Mouse (Mus musculus): ENCODE data around the gene Tlr9. TPM values are rescaled to one million over a fixed set of nuclear protein-coding genes. Genes with fewer than 3 reads are reported as not detected.
A peak's percentile ranks its signal among the peaks of the same experiment; 100 is the strongest.

The Tlr9 gene
- polyA plus RNA-seq, 1 experiment from 2014 or later = not detected

DNA sequence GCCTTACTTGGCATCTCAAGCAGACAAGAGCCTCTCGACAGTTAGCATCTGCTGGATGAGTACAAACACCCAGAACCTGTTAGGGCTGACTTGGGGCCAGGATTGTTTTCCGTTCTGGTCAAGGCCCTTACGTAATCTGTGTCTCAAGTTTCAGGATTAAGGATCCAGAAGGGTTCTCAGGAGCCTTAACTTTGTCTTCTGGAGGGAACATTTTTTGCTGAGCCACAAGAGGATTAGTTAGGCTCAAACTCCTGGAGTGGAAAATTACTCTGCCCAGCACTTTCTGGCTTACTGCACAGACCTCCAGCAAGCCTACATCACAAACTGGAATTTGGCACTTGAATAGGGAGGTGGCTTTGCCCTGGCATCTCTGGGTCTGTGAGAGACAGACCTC lies 14.4 kb downstream of the Tlr9 start:
- Histone ChIP-seq H3K9ac (no peak overlapping the region), H3K4me2 (no peak overlapping the region), H3K27ac (no peak overlapping the region), H3K27me3 (no peaks in the 10 kb centered on the region), H3K9me3 (no peaks in the 10 kb centered on the region), H3K4me1 (no peaks in the 10 kb centered on the region), H3K4me3 (no peak overlapping the region), H3K36me3 (peaks cover 96% of the 10 kb centered on the region)
- 56% methylated on average over 3 of the region's 3 CpGs for WGBS
- ATAC-seq (ENCODE audit: borderline replicate concordance, extremely low read depth, low FRiP score, low TSS enrichment) = no peak

DNA sequence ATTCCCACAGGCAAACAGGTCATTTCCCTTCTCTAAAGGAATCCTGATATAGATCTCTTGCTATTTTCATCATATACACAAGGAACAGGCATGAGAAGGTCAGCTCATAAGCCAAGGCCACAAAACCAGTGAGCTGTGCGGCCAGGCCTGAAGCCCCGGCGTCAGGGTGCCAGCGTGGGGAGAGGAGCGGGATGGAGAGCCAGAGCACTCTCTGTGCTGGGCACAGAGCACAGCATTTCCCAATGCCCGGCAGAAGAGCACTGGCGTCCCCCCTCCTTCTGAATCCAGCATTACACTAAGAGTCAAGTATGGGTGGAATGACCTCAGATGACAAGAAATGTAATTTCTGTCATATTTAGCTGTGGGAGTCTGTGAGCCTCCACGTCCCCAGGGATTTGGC lies 15.0 kb downstream of the Tlr9 start:
- no peak for ATAC-seq (ENCODE audit: borderline replicate concordance, extremely low read depth, low FRiP score, low TSS enrichment)
- no peaks in the 10 kb centered on the region for H3K4me1 ChIP-seq
- H3K9ac ChIP-seq = no peak overlapping the region
- H3K4me3 ChIP-seq = no peak overlapping the region
- 79% methylated on average over 8 of the region's 8 CpGs for WGBS
- no peak overlapping the region for H3K4me2 ChIP-seq
- H3K36me3 ChIP-seq = peaks cover 98% of the 10 kb centered on the region
- H3K27ac ChIP-seq = no peak overlapping the region
- H3K27me3 ChIP-seq = no peaks in the 10 kb centered on the region
- H3K9me3 ChIP-seq = no peaks in the 10 kb centered on the region

DNA sequence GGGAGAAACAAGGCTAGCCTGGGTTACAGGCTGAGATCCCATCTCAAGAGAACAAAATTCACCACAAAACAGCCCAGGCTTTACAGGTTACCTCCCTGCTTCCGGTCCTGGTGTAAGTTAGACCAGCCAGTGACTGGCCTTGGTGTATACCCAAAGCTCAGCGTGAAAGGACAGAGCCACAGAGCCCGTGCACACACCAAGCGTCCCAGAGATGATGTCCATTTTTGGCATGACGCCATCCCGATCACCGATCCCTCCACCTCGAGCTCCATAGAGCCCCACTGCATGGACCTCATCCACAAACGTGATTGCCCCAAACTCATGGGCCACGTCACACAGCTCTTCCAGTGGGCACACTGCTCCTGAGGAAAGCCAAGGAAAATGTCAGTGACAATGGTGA lies 15.5 kb downstream of the Tlr9 start:
- Histone ChIP-seq H3K4me3 (no peak overlapping the region), H3K36me3 (peaks cover 98% of the 10 kb centered on the region), H3K27me3 (no peaks in the 10 kb centered on the region), H3K4me2 (no peak overlapping the region), H3K4me1 (no peaks in the 10 kb centered on the region), H3K27ac (no peak overlapping the region), H3K9ac (no peak overlapping the region), H3K9me3 (no peaks in the 10 kb centered on the region)
- no peak for ATAC-seq (ENCODE audit: borderline replicate concordance, extremely low read depth, low FRiP score, low TSS enrichment)
- 92% methylated on average over 10 of the region's 10 CpGs for WGBS

DNA sequence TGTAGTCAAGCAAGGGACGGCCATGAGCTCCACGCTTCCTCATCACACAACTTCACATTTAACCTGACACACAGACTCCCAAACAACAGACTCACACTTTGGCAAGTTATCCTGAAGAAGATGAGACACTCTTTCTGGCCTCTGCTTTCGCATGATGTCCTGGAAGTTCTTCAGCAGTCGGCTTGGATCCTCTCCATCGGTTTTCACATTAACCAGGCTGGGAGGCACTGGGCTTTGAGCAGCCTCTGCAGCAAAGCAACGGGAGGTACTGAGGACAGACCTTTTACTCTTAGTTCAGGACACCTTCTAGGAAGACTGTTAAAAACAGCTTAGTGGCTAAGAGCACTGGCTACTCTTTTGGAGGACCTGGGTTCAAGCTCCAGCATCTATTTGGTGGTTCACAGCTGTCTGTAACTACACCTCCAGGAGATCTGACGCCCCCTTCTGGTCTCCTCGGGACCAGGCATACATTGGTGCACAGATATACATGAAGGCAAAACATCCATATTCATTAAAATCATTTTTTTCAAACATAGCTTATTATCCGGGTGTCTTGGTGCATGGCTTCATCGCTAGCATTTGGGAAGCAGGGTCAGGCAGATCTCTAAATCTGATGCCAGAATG lies 19.3 kb downstream of the Tlr9 start:
- H3K4me3 ChIP-seq = no peak overlapping the region
- no peak overlapping the region for H3K27ac ChIP-seq
- peaks cover 63% of the 10 kb centered on the region for H3K36me3 ChIP-seq
- no peak overlapping the region for H3K4me2 ChIP-seq
- H3K9me3 ChIP-seq = no peaks in the 10 kb centered on the region
- H3K27me3 ChIP-seq = no peaks in the 10 kb centered on the region
- no peak for ATAC-seq (ENCODE audit: borderline replicate concordance, extremely low read depth, low FRiP score, low TSS enrichment)
- no peak overlapping the region for H3K9ac ChIP-seq
- 84% methylated on average over 10 of the region's 10 CpGs for WGBS
- peaks cover 17% of the 10 kb centered on the region for H3K4me1 ChIP-seq

DNA sequence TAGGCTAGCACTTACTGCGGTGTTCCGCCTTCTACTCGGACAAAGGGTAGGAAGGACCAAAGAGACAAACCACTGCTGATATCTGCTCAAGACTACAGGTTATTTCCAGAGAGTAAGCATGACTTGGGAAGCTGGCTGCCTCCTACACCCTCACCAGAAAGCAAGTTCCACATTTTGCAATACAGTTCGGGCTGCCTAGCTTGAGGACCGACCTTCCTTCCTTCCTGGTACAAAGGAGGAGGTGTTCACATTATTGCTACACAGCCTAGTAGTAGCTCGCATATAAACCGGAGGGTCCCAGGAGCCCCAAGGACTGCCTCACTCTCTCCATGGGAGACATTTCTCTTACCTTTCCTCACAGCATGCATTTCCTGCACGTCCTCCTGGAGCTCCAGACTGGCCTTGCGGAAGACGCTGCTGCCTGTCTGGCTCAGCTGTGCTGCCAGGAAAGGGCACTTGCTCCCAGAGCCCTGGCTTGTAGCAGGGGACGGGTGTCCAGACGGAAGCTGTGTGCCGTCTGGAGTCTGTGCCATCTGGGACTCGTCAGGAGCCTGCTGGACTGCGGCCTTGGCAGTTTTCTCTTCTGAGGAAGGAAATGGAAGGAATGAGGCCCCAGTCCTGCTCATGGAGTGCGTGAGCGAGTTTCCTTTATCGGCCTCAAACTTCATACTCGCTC lies 20.6 kb downstream of the Tlr9 start:
- Histone ChIP-seq H3K27me3 (no peaks in the 10 kb centered on the region), H3K9ac (no peak overlapping the region), H3K36me3 (peaks cover 50% of the 10 kb centered on the region), H3K4me3 (no peak overlapping the region), H3K4me1 (peaks cover 24% of the 10 kb centered on the region), H3K27ac (peak overlapping the region; percentile 79), H3K4me2 (peak overlapping the region; percentile 4; the same call in 1 of the 2 replicates), H3K9me3 (no peaks in the 10 kb centered on the region)
- WGBS = 55% methylated on average over 19 of the region's 19 CpGs
- ATAC-seq (ENCODE audit: borderline replicate concordance, extremely low read depth, low FRiP score, low TSS enrichment) = no peak

DNA sequence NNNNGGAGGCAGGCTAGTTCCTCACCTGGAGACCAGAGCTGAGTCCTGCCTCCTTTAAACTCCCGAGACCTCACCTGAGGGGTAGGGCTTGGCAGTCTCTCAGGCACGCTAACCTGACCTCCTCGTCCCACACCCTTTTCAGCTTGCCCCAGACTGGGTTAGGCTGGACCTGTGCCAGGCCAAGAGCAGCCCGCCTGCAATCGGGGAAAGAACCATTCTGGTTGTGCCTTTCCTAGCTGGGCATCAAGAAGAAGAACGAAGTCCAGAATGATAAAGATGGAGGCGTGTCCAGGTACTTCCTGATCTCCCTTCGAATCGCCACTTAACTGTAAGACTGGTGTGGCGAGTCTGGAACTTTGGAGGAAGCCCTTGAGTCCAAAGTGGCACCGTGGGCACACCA lies 27.2 kb downstream of the Tlr9 start:
- no peaks in the 10 kb centered on the region for H3K9me3 ChIP-seq
- no peak for ATAC-seq (ENCODE audit: borderline replicate concordance, extremely low read depth, low FRiP score, low TSS enrichment)
- no peak overlapping the region for H3K4me2 ChIP-seq
- peak overlapping the region; percentile 77 for H3K27ac ChIP-seq
- no peaks in the 10 kb centered on the region; the same call in 1 of the 2 replicates for H3K36me3 ChIP-seq
- H3K27me3 ChIP-seq = no peaks in the 10 kb centered on the region
- no peak overlapping the region for H3K9ac ChIP-seq
- WGBS = 57% methylated on average over 11 of the region's 11 CpGs
- H3K4me1 ChIP-seq = peaks cover 45% of the 10 kb centered on the region
- H3K4me3 ChIP-seq = no peak overlapping the region

DNA sequence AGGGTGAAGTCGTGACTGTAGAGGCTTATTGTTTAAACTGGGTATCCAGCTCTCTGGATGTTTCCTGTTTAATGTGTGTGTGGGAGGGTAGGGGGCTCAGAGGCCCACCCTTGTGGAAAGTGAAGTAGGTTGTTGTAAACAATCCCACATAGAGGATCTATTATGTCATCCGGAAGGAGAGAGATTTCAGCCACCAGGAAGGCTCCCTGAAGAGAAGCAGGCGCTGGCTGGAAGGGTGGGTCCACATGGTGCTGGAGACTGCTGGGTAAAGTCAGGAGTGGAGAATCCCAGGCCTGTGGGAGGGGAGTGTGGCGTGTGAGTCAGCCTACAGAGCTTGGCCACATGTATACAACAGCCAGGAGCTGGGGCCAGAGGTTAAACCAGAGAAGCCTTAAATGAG lies 27.8 kb downstream of the Tlr9 start:
- WGBS = 13% methylated on average over 4 of the region's 4 CpGs
- peak; percentile 50; the same call in 1 of the 2 replicates for ATAC-seq (ENCODE audit: borderline replicate concordance, extremely low read depth, low FRiP score, low TSS enrichment)
- H3K4me3 ChIP-seq = no peak overlapping the region
- H3K9ac ChIP-seq = no peak overlapping the region
- H3K4me2 ChIP-seq = no peak overlapping the region
- H3K36me3 ChIP-seq = no peaks in the 10 kb centered on the region
- H3K27ac ChIP-seq = peak overlapping the region; percentile 77
- H3K4me1 ChIP-seq = peaks cover 40% of the 10 kb centered on the region
- H3K27me3 ChIP-seq = no peaks in the 10 kb centered on the region
- H3K9me3 ChIP-seq = no peaks in the 10 kb centered on the region

DNA sequence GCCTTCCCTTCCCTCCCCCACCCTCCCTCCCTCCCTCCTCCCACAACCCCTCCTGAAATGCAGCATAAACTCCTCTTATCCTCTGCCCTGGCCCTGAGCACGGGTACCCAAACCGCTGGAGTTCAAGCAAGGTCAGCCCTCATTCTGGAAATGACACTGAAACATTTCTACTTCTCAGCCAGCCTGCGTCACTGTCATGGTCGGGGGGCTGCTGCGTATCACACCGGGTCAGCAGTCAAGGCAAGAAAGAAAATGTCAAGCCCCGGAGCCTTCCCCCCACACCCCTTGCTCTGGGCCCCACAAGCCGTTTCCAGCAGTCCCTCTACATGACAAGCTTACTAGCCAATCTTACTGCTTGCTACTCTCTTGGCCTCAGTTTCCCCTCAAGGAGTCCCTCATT lies 28.7 kb downstream of the Tlr9 start:
- no peaks in the 10 kb centered on the region for H3K36me3 ChIP-seq
- H3K4me3 ChIP-seq = no peak overlapping the region
- WGBS = 49% methylated on average over 8 of the region's 8 CpGs
- no peak overlapping the region for H3K9ac ChIP-seq
- no peaks in the 10 kb centered on the region for H3K27me3 ChIP-seq
- H3K9me3 ChIP-seq = no peaks in the 10 kb centered on the region
- H3K4me1 ChIP-seq = peaks cover 39% of the 10 kb centered on the region
- no peak overlapping the region; the same call in 1 of the 2 replicates for H3K27ac ChIP-seq
- no peak overlapping the region for H3K4me2 ChIP-seq
- no peak for ATAC-seq (ENCODE audit: borderline replicate concordance, extremely low read depth, low FRiP score, low TSS enrichment)

DNA sequence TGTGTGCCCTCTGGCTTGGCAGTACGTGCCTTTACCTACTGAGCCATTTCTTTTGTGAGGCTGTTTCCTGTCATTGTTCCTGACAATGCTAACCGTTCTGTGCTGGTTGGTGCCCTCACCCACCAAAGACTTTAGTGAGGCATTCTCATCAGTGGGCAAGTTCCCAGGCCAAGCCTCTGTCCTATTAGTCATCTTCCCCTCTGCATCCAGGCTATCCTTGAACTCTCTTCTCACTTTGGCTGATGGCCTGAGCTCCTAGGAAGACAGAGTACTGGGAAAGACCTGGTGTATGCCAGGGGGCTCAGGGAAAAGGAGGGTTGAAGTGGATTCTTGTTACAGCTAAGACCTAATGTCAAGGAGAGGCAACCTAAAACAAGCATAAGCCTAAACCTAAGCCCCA lies 31.6 kb downstream of the Tlr9 start:
- peaks cover 19% of the 10 kb centered on the region for H3K4me1 ChIP-seq
- WGBS = 64% methylated on average over 2 of the region's 2 CpGs
- H3K36me3 ChIP-seq = no peaks in the 10 kb centered on the region
- no peak overlapping the region for H3K4me2 ChIP-seq
- no peaks in the 10 kb centered on the region for H3K27me3 ChIP-seq
- H3K27ac ChIP-seq = peak overlapping the region; percentile 23; the same call in 1 of the 2 replicates
- H3K4me3 ChIP-seq = no peak overlapping the region
- H3K9ac ChIP-seq = no peak overlapping the region
- H3K9me3 ChIP-seq = no peaks in the 10 kb centered on the region
- ATAC-seq (ENCODE audit: borderline replicate concordance, extremely low read depth, low FRiP score, low TSS enrichment) = no peak

DNA sequence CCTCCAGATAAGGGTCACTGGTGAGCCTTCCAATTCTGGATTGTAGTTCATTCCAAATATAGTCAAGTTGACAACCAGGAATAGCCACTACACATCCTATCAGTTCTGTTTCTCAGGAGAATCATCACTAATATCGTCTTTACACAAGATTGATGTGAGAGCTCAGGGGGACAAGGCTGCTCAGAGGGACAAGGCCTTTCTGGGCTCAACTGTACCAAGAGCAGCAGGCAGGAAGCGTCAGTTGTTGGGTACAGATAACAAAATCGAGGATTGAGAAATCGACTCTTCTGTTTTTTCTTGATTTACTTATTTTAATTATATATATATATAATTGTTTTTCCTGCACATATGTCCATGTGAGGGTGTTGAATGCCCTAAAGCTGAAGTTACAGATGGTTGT lies 36.0 kb downstream of the Tlr9 start:
- Histone ChIP-seq H3K4me2 (no peak overlapping the region), H3K4me3 (no peak overlapping the region), H3K9ac (no peak overlapping the region), H3K9me3 (no peaks in the 10 kb centered on the region), H3K4me1 (0 out of 2 replicates have a peak, but pooled peaks cover 4% of the 10 kb centered on the region), H3K27me3 (no peaks in the 10 kb centered on the region), H3K27ac (no peak overlapping the region), H3K36me3 (no peaks in the 10 kb centered on the region)
- WGBS = 76% methylated on average over 4 of the region's 4 CpGs
- ATAC-seq (ENCODE audit: borderline replicate concordance, extremely low read depth, low FRiP score, low TSS enrichment) = no peak

DNA sequence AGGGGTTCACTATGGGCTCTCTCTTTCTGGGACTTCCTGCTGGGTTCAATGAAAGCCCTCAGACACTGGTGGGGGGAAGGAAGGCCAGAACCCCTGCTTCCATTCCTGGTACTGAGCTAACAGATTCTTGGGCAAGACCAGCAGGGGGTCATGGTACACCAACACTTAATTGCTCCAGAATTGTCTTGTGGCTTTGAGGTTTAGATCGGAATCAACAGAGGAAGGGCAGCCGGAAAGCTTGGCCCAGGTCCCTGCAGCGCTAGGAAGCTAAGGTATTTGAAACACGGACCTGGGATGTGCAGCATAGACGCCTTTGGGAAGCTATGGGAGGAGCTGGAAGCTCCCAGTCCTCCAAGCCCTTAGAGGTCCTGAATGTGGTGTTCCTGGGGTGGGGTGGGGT lies 36.6 kb downstream of the Tlr9 start:
- H3K36me3 ChIP-seq = no peaks in the 10 kb centered on the region
- no peak overlapping the region for H3K4me2 ChIP-seq
- WGBS = 65% methylated on average over 5 of the region's 5 CpGs
- H3K4me1 ChIP-seq = 0 out of 2 replicates have a peak, but pooled peaks cover 4% of the 10 kb centered on the region
- H3K9ac ChIP-seq = no peak overlapping the region
- no peaks in the 10 kb centered on the region for H3K9me3 ChIP-seq
- no peak overlapping the region for H3K27ac ChIP-seq
- H3K27me3 ChIP-seq = no peaks in the 10 kb centered on the region
- ATAC-seq (ENCODE audit: borderline replicate concordance, extremely low read depth, low FRiP score, low TSS enrichment) = no peak
- no peak overlapping the region for H3K4me3 ChIP-seq

DNA sequence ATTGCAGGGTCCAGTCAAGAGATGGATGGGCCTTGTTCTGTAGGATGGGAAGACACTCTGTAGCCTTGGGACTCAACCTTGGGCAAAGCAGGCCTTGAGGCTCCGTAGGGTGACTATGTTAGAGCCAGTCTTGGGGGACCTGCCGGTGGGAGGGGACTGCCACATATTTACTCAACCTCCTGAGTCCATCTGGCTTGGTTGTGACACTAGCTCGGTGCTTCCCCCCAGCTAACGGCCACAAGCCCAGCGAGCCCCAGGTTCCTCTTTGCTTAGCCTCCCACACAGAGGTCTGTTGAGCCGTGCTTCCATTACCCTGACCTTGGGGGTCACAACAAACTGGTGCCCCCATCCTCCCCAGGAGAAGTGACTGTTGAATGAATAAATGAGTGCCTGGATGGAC lies 38.7 kb downstream of the Tlr9 start:
- WGBS = 68% methylated on average over 6 of the region's 6 CpGs
- no peak for ATAC-seq (ENCODE audit: borderline replicate concordance, extremely low read depth, low FRiP score, low TSS enrichment)

More for the DNA sequence above, 38.7 kb downstream of the Tlr9 start:
- Histone ChIP-seq H3K36me3 (no peaks in the 10 kb centered on the region), H3K27ac (no peak overlapping the region), H3K4me1 (0 out of 2 replicates have a peak, but pooled peaks cover 11% of the 10 kb centered on the region), H3K27me3 (no peaks in the 10 kb centered on the region), H3K4me2 (no peak overlapping the region), H3K4me3 (no peak overlapping the region), H3K9ac (no peak overlapping the region), H3K9me3 (no peaks in the 10 kb centered on the region)

All from lung, embryonic 15.5 days (tissue).